Mouse (Mus musculus) adrenal gland, adult 8-10 months (tissue): ENCODE data around the gene Fgf23. TPM values are rescaled to one million over a fixed set of nuclear protein-coding genes. Genes with fewer than 3 reads are reported as not detected.

Source experiments
- DNase-seq: peaks from one replicate; pipeline ENCODE4 v3.0.0; 2022
- total RNA-seq, 4 experiments: library from RNA; stranded (reverse); gene quantifications; 2 replicates each; pipeline ENCODE4 v1.2.4; 2022

Gene Fgf23
- not detected for total RNA-seq

DNA sequence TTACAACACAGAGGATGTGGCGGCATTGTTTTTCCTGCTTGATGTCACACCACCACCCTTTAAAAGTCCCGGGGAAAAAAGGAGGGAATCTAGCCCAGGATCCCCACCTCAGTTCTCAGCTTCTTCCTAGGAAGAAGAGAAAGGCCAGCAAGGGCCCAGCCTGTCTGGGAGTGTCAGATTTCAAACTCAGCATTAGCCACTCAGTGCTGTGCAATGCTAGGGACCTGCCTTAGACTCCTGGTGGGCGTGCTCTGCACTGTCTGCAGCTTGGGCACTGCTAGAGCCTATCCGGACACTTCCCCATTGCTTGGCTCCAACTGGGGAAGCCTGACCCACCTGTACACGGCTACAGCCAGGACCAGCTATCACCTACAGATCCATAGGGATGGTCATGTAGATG is at the start of gene Fgf23:
Fgf23 (plus strand) TSS at position 86 of the 400 bp plus-strand sequence.
- no peak for DNase-seq

DNA sequence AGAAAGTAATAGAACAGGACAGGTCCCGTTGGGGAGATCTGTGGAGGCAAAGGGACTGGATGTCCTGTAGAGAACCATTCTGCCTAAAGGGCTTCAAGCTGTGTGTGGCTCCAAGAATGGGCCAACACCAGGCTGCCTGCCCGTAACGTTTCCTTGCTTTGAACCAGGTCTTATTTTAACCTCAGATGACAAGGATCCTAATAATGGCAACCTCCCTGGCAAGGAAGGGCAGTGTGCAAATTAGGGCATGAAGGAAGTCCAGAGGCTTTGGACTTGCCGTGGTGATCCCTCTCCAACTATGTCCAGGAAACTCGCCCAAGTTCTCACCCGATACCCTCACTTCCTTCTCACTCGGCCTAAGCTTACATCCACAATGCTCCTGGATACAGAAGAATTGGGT is 47.9 kb upstream of the Fgf23 start:
- no peak for DNase-seq

DNA sequence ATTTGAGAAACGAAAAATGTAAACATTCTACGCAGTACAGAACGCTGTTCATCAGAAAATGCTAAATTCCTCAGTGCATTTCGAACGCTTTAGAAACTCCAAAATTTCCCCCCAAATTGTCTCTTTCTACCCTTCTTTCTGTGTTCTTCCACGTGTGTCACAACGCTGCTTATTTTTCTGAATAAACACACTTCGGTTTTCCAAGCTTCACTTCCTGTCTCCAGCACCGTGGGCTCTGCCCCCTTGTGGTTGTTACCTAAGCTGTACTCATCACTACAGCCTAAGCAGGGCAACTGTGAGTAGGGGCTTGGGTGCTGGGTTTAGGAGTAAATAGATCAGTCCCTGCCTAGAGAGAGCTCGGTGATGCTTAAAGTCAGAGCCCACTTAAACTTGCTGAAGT is 37.9 kb upstream of the Fgf23 start:
- DNase-seq, result no peak

DNA sequence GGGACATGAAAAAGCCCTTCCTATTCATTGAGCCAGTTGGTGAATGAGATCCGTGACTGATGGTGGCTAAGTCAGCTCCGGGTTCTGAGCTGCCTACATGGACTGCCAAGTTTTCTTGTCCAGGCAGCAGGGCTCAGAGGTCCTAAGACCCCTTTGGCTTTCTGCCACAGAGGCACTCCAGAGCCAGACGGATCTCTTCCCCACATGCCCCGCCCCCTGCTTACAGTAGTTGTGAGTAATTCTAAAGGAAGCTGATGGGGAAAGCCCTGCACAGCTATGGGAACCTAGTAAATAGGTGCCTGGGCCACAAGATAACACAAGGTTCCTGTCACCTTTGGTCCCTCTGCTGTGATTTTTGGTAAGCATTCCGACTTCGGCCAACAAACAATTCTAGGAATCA is 27.8 kb upstream of the Fgf23 start:
- DNase-seq, result no peak

DNA sequence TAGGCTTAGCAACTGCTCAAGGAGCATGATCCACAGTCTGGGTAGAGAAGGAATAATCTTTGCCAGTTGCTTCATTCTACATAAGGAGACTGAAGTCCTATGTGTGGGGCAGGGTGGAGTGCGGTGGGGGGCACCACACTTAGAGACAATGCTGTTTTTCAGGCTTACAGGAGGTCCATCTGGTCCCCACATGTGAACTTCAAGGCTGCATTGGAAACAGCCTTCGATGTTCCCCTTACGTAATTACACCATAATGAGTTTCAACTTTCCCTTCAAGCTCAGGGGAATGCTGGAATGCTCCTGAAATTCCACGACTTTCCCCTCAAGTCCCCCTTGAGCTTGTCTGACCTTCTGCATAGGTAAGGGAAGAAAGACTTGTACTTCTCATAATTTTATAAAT is 21.9 kb upstream of the Fgf23 start:
- DNase-seq, result no peak

DNA sequence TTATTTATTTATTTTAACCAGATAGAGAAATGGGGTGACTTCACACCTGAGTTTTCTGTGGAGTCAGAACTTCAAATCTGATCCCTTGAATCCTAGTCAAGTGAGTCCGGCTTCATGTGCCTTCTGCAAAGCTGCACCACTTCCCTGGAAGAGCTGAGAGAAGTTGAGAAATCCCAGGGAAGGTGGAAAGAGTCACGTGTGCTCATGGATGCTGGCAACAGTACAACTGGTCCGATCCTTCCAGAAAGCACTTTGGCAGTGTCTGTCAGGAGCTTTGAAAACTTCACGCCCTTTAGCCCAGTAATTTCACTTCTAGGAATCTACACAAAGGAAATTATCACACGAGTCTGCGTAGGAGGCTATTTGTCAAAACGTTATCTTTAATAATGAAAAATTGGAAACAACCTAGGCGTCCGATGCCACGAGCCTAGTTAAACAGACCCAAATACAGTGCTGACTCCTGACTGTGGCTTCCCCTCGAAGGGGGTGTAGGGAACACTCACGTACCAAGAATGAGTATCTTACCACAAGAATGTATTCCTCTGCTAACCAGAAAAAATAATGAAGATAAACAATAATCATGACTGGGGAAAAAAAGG is 15.6 kb upstream of the Fgf23 start:
- no peak for DNase-seq

DNA sequence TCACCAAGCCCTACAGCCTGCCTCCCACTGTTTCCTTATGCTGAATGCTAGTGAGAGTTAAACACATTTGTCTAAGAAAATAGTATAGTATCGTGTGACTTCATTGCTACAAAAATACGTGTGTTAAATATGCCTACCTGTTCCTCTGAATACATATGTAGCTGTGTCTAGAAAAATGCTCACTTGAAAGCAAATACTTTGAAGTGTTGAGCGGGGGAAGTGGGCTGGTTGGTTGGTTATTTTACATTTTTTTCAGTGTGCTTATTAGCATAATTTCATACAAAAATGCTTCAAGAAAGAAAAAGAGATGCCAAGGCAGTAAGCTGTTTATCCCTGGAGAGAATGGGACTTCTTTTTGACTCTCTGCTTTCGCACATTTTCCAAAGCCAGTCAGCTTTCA is 12.7 kb upstream of the Fgf23 start:
- DNase-seq, result no peak

DNA sequence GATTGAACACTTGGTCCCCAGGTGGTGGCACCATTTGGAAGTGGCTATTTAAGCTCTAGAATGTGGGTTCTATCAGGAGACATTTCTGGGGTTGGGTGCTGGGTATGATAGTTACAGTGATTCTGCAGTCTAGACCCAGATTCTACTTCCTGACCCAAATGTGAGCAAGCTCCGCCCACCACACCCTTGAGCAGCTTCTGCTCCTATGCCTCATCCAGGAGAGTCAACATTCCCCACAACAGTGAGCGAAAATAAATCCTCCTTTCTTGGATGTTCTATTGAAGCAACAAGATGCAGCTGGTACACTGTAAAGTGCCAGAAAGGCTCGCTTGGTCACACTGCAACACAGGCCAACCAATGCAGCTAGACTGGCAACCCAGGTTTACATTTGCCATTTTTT is 8.8 kb upstream of the Fgf23 start:
- no peak for DNase-seq

DNA sequence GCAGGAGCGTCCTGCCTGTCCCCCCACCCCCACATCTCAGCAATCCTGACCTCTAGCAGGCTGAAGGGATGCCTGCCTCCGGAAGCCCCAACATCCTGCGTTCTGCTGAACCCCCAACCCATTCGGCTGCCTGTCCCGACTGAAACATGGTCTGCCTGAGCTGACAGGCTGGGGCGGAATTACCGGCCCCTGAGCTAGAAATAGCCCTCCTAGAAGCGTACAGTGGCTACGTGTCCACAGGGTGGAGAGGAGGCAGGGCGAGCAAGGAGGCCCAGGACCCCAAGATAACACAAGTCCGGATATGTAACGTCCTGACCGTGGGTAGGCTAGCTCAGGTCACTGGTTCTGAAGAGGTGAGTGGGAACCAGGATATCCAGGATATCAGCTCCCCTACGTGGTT is 7.9 kb upstream of the Fgf23 start:
- no peak for DNase-seq

DNA sequence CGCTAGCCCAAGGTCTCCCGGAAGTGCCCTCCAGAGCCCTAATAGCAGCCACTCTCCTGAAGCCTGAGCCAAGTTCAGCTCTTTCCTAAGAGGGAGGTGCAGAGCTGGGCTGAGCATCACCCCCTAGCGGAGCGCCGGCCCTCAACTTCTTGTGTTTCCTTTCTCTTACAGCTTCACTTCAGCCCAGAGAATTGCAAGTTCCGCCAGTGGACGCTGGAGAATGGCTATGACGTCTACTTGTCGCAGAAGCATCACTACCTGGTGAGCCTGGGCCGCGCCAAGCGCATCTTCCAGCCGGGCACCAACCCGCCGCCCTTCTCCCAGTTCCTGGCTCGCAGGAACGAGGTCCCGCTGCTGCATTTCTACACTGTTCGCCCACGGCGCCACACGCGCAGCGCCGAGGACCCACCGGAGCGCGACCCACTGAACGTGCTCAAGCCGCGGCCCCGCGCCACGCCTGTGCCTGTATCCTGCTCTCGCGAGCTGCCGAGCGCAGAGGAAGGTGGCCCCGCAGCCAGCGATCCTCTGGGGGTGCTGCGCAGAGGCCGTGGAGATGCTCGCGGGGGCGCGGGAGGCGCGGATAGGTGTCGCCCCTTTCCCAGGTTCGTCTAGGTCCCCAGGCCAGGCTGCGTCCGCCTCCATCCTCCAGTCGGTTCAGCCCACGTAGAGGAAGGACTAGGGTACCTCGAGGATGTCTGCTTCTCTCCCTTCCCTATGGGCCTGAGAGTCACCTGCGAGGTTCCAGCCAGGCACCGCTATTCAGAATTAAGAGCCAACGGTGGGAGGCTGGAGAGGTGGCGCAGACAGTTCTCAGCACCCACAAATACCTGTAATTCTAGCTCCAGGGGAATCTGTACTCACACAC is 7.4 kb downstream of the Fgf23 start:
- peak; percentile 47 for DNase-seq

DNA sequence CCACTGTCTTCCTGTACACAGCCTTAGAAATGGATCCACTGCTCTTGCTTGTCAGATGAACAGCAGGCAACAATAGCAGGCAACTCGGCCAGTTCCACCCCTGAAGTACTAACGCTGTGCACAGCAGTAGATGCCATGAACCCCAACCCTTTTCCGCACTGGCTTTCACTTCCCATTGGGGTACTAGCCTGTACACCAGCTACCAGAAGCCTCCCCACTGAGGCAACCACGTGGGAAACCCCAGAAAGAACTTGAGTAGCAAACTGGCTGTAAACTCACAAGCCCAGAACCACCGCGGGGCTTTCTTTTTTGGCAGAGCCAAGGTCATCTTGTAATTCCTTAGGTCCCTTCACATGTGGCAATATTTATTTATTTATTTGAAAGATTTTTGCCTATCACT is 9.1 kb downstream of the Fgf23 start:
- no peak for DNase-seq

DNA sequence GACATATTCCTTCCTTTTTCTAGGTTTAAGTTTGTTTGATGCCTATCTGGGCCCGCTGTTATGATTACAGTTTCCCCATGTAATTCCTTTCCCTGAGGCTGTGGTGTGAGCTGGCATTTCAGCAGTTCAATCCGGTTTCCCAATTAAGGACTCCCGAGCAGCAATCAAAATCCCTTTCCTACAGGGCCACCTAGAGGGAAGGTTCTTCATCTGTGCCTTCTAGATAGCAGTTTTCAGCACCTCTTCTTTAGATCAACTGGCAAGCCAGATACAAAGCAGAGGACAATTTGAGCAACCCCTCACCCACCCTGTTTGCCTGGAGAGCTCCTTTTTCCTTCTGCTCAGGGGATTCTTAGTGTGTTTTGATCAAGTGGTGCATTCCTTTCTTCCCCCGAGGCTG is 14.0 kb downstream of the Fgf23 start:
- no peak for DNase-seq

DNA sequence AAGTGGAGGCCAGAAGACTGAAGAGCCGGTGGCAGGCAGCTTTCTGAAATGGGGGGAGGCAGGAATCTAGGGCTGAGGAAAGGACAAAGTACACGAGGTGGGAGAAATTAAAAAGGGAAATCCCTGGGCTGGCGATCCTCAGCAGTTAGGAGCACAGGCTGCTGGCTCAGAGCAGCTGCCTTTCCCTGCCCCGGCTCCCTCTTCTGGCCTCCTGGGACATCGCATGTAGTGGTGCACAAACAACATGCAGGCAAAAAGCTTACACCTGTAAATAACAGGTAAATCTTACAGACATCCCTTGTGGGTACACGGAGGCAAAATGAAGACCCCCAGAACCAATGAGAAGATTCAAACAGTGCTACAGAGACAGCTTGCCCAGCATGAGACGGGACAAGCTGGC is 21.9 kb downstream of the Fgf23 start:
- DNase-seq, result no peak

DNA sequence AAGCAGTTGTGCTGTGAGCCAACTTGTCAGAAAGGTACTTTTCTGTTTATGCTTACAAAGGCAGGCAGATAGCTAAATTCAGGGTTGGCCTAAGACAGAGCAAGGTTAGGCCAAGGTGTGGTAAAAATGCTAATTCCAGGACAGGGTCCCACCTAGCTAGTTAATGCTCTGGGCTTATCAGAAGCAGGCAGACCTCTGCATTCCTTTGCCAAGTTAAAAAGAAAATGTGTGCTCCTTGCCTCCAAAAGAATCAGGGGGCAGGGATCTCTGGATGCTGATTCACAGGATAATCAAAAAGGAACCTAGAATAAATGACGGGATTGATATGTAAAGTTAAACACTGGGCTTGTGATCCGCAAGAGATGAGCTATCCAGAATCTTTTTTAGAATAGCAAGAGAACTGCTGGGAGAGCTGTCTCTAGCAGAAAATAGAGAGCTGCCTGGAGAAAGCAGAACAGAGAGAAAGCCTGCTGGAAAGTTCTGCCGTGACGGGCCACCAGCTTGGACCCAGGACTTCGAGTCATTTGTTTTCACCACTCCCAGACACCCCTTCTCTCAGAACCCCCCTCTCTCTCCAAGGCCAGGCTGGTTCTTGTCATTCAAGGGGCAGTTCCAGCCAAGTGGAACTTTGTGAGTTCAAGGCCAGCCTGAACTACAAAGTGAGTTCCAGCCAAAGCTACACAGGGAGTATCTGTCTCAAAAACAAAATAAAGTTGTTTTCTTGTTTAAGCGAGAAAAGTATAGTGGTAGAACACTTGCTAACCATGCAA is 31.0 kb downstream of the Fgf23 start:
- DNase-seq, result no peak

DNA sequence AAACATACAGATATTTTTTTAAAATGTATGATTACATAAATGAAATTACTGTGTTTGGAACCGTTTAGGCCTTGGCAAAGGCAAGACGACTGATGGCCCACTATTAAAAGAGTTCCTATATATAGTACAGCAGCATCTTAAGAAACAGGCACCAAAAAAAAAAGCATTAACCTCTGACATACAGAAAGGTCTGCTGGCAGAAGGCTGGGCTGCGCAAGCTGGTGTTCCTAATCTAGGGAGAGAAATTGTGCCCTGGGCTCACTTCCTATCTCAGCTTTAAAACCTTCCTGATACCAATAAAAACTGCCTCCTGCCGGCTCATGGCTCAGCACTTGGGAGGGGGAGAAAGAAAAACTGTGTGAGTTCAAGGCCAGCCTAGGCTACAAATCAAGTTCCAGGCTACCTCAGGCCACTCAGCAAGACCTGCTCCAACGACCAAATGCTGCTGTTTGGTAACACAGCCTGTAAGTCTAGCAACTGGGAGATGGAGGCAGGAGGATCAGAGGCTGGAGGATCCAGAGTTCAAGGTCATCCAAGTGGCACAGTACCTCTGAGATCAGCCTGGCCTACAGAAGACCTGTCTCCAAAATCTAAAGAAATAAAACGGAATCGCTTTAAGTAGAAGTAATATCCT is 31.8 kb downstream of the Fgf23 start:
- DNase-seq, result no peak

DNA sequence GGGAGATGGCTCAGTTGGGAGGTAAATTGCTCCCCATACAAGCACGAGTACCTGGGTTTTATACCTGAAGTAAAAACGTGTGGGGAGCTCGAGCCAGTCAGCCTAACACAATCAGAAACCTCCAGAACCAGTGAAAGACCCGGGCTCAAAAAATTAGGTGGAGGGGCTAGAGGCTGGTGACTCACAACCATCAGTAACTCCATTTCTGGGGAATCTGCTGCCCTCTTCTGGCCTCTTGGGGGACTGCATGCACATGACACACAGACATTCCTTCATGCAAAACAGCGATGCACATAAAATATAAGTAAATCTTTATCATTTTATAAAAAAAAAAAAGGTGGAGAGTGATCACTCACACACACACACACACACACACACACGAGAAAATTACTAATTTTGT is 32.4 kb downstream of the Fgf23 start:
- DNase-seq, result no peak

DNA sequence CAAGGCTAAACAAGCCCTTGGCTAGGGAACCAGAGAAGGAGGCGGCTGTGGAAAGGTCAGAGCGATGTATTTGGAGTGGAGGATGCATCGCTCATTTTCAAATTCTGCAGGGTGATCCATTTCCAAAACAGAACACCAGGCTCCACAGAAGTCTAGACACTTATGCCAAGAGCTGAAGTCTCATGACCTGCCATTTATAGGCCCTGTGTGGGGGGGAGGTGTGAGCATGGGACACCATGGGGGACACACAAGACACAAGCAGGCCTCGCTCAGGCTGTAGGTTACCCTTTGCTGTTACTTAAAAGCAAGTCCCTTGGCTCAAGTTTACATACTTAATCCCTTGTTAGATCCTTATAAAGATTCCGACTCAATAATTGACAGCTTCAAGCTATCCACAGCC is 33.5 kb downstream of the Fgf23 start:
- DNase-seq, result no peak

DNA sequence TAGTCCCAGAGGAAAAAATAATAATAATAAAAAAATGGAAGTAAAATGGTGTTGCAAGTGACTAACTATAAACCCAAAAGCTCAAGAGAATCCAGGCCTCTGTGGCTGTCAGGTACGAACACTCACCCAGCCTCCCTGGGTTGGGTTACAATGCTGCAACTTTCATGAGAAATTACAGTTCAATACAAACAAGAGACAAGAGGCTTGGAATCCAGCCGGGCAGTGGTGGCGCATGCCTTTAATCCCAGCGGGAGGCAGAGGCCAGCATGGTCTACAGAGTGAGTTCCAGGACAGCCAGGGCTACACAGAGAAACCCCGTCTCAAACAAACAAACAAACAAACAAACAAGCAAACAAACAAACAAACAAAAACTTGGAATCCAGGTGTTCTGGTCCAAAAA is 34.0 kb downstream of the Fgf23 start:
- DNase-seq, result no peak

DNA sequence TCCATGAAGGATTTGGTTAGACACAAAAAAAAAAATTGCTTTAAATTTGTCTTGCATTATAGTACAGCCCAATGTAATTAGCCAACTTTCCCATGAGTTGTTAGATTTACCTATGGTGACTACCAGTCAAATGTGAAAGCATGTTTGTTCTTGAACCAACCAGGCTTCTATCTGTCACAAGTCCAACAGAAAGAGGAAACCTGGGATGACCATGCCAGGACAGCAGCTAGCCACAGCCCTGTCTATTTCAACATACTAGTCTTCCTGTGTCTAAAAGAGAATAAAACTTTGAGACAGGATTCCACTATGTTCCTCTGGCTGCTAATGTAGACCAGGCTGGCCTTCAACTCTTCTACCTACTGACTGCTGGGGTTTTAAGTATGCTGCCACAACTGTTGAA is 34.7 kb downstream of the Fgf23 start:
- DNase-seq, result no peak

DNA sequence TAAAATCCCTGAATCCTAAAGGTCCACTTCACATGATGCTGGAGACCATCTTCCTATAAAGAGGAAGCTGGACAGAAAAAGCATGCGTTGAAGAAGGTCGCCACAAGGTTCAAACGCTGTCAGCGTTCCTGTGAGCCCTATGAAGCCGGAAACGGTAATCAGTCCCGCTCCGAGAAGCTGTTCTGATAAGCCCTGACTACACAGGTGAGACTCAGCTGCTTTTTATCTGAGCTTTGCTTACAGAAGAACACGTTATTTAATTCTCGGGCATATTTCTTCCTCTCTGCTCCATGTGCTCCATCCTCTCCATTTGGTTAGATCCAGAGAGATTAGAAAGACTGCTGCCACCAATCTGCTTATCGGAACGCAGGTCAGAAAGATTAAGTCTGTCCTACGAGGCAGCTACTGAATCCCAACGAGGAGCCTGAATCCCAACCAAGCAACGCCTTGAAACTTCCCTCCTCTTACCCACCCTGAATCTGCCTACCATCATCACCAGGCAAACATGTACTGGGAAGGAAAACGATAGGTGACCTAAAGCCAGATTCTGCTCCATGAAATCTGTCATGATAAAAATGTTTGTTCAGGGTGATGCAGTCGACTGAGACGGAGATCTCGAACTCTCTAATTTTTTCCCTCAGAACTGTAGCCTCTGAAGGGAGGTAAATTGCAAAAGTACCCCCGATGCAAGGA is 35.8 kb downstream of the Fgf23 start:
- no peak for DNase-seq

DNA sequence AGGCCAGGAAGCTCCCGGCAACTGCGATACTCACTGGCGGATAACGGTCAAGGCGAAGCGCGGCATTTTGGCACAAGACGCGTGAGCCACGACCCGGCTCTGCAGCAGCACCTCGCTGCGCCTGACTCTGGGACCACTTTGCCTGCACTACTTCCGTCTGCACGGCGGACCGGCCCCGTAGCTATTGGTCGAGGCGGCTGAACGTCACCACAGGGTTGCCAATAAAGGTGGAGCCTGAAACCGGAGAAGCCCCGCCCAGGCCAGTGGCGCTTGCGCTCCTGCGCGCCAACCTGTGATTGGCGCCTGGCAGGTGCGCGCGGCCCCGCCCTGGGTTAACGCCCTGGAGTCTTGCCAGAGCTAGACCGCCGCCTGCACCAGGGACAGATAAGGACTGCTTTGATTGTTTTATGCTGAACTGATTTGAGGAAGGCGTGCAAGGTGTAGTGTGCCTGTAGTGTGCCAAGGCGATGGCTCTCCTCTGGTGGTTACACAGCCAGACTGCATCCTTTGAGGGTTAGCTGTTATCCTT is 36.8 kb downstream of the Fgf23 start, which contains the start of gene Tigar:
Tigar (minus strand) TSS at position 156 of the 529 bp plus-strand sequence.
- DNase-seq, result peak; percentile 94
